Mouse (Mus musculus) myocyte (in vitro differentiated cells): Measurements from ENCODE around the gene Gm20388.

ENCODE experiments used
- MAX ChIP-seq: IDR thresholded peaks from one replicate; pipeline ENCODE4 v1.6.1; 2011; ENCODE audit warnings: low read depth, mild to moderate bottlenecking, control low read depth
- POLR2A ChIP-seq: IDR thresholded peaks from one replicate; pipeline ENCODE4 v1.6.1; 2011; ENCODE audit warnings: low read depth, mild to moderate bottlenecking, control low read depth, moderate library complexity; ENCODE audit not compliant: insufficient read length
- TCF12 ChIP-seq: IDR thresholded peaks from one replicate; pipeline ENCODE4 v1.6.1; 2011; ENCODE audit warnings: mild to moderate bottlenecking, control low read depth; ENCODE audit not compliant: poor library complexity, insufficient read depth, severe bottlenecking

- TF ChIP-seq MAX (no peak), TCF12 (no peak), POLR2A (no peak)
Observed at GRCm38 (mm10) chr8:120736486-120736885, 825.8 kb downstream of the Gm20388 start.
